In the genomic region with DNA sequence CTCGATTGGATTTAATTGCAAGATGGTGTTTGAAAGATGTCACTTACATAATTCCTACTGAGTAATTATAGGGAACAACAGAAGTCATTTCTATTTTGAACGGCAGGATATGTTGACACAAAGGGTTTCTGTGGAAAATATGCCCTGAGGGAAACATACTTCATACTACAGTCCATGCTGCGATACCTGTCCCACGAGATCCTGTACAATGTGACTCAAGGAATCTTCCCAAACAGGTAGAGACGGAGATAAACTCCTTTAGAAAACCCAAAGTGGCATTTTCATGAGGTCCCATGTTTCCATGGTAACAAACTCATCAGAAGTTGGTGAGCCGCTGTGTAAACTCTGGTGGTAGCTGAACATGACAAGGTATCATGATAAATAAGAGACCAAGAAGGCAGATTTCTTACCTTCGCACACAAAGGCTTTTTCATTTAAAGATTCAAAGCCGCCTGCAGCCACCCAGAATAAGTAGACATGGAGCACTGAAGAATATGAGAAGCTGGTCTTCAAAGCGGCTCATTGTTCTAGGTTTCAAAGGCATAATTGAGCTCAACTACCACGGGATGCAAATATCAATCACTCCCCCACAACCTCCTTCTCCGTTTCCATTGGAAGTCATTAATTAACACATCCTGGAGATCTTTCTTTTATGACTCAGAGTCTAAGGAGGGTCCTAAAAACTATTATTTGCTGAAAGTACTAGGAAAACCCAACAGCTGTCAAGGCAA, we compare ENCODE assay signal across 19 mouse cellular contexts. TPM values are rescaled to one million over a fixed set of nuclear protein-coding genes. Genes with fewer than 3 reads are reported as not detected.
DNase-seq lines count a peak whose midpoint lies in the region; ATAC-seq lines count a peak whose summit lies in the region.
"Had no signal": no experiment of that assay in that cellular context is flagged by ENCODE, and none has a peak within 500 bp of the region (broad histone marks: within the 10 kb centered on the region; RNA-seq: fewer than 3 reads in every experiment).

No protein-coding gene starts in this region.

- no peak overlapping the region for H3K4me2 ChIP-seq in hindbrain, embryonic 11.5 days (replicated peaks; ENCODE audit: low read depth, low read length)
- no peak overlapping the region for H3K4me2 ChIP-seq in hindbrain, embryonic 14.5 days (replicated peaks)
- peak overlapping the region; percentile 21; the same call in 1 of the 2 replicates for H3K4me2 ChIP-seq in lung, embryonic 16.5 days (ENCODE audit: low read depth, low read length)
- no peak overlapping the region for H3K4me2 ChIP-seq in embryonic facial prominence, embryonic 14.5 days (ENCODE audit: low read depth, low read length)
- H3K4me2 ChIP-seq: heart, embryonic 13.5 days; liver, embryonic 12.5 days had no signal

- H3K27ac ChIP-seq in hindbrain, embryonic 11.5 days (ENCODE audit: low read depth, low read length): no peak overlapping the region
- no peak overlapping the region for H3K27ac ChIP-seq in hindbrain, embryonic 14.5 days
- no peak overlapping the region for H3K27ac ChIP-seq in lung, embryonic 16.5 days (ENCODE audit: low read length)
- H3K27ac ChIP-seq in embryonic facial prominence, embryonic 14.5 days (replicated peaks; ENCODE audit: low read depth, low read length): no peak overlapping the region
- H3K27ac ChIP-seq: heart, embryonic 13.5 days; liver, embryonic 12.5 days had no signal

- H3K4me3 ChIP-seq in hindbrain, embryonic 11.5 days (ENCODE audit: low read depth, low read length): no peak overlapping the region
- no peak overlapping the region for H3K4me3 ChIP-seq in hindbrain, embryonic 14.5 days (replicated peaks; ENCODE audit: low read length)
- no peak overlapping the region for H3K4me3 ChIP-seq in lung, embryonic 16.5 days (ENCODE audit: low read length)
- H3K4me3 ChIP-seq in embryonic facial prominence, embryonic 14.5 days (ENCODE audit: low read depth, low read length): no peak overlapping the region
- H3K4me3 ChIP-seq: heart, embryonic 13.5 days; liver, embryonic 12.5 days had no signal

- 60% methylated on average over 11 of the region's 11 CpGs for WGBS in hindbrain, embryonic 11.5 days
- WGBS in hindbrain, embryonic 14.5 days: 50% methylated on average over 11 of the region's 11 CpGs
- WGBS in lung, embryonic 16.5 days: 48% methylated on average over 11 of the region's 11 CpGs
- 60% methylated on average over 11 of the region's 11 CpGs for WGBS in embryonic facial prominence, embryonic 14.5 days

- no peaks in the 10 kb centered on the region for H3K27me3 ChIP-seq in hindbrain, embryonic 11.5 days (ENCODE audit: control insufficient read depth, insufficient read depth, low read length)
- no peaks in the 10 kb centered on the region for H3K27me3 ChIP-seq in hindbrain, embryonic 14.5 days (ENCODE audit: control insufficient read depth, insufficient read depth, low read length)
- H3K27me3 ChIP-seq in lung, embryonic 16.5 days (ENCODE audit: control insufficient read depth, insufficient read depth, low read depth, low read length): no peaks in the 10 kb centered on the region
- no peaks in the 10 kb centered on the region for H3K27me3 ChIP-seq in embryonic facial prominence, embryonic 14.5 days (replicated peaks; ENCODE audit: control insufficient read depth, insufficient read depth, low read length)
- H3K27me3 ChIP-seq: heart, embryonic 13.5 days; liver, embryonic 12.5 days had no signal

- peak; percentile 19 for DNase-seq in embryo, embryonic 10.5 days (ENCODE audit: low spot score)
- no peak for DNase-seq in embryo, embryonic 10 days (ENCODE audit: low spot score)
- DNase-seq in hindbrain, embryonic 11.5 days (ENCODE audit: low spot score): no peak
- no peak for DNase-seq in hindbrain, embryonic 14.5 days (ENCODE audit: low spot score)
- DNase-seq in lung, postnatal 14 days: no peak
- DNase-seq in embryonic facial prominence, embryonic 14.5 days (ENCODE audit: low spot score): peak; percentile 64
- DNase-seq in layer of hippocampus, adult 11-12 months (ENCODE audit: low spot score): no peak
- DNase-seq: adrenal gland, postnatal 25 days; cerebellum, adult 8-10 months; gastrocnemius, postnatal 10 days; heart, adult 18-20 months; heart, postnatal 36 days; kidney, adult 18-20 months; kidney, postnatal 36 days had no signal

- no peaks in the 10 kb centered on the region for H3K9me3 ChIP-seq in hindbrain, embryonic 11.5 days (ENCODE audit: control insufficient read depth, low read length)
- no peaks in the 10 kb centered on the region for H3K9me3 ChIP-seq in hindbrain, embryonic 14.5 days (ENCODE audit: control insufficient read depth, low read length)
- H3K9me3 ChIP-seq in lung, embryonic 16.5 days (ENCODE audit: control insufficient read depth, low read length): no peaks in the 10 kb centered on the region
- no peaks in the 10 kb centered on the region for H3K9me3 ChIP-seq in embryonic facial prominence, embryonic 14.5 days (ENCODE audit: control insufficient read depth, low read length)
- H3K9me3 ChIP-seq: heart, embryonic 13.5 days; liver, embryonic 12.5 days had no signal

- no peaks in the 10 kb centered on the region for H3K36me3 ChIP-seq in hindbrain, embryonic 11.5 days (ENCODE audit: control insufficient read depth, insufficient read depth, low read length)
- H3K36me3 ChIP-seq in hindbrain, embryonic 14.5 days (replicated peaks; ENCODE audit: control insufficient read depth, insufficient read depth): no peaks in the 10 kb centered on the region
- no peaks in the 10 kb centered on the region for H3K36me3 ChIP-seq in lung, embryonic 16.5 days (ENCODE audit: control insufficient read depth, insufficient read depth, low read length)
- no peaks in the 10 kb centered on the region for H3K36me3 ChIP-seq in embryonic facial prominence, embryonic 14.5 days (ENCODE audit: control insufficient read depth, insufficient read depth, low read length)
- H3K36me3 ChIP-seq: heart, embryonic 13.5 days; liver, embryonic 12.5 days had no signal

- H3K9ac ChIP-seq in hindbrain, embryonic 11.5 days (ENCODE audit: low read depth, low read length): no peak overlapping the region
- no peak overlapping the region for H3K9ac ChIP-seq in hindbrain, embryonic 14.5 days
- no peak overlapping the region for H3K9ac ChIP-seq in lung, embryonic 16.5 days (ENCODE audit: low read length)
- H3K9ac ChIP-seq in embryonic facial prominence, embryonic 14.5 days (ENCODE audit: low read depth, low read length): no peak overlapping the region
- H3K9ac ChIP-seq: heart, embryonic 13.5 days; liver, embryonic 12.5 days had no signal

- H3K4me1 ChIP-seq in hindbrain, embryonic 11.5 days (replicated peaks; ENCODE audit: control insufficient read depth, insufficient read depth, low read length): no peaks in the 10 kb centered on the region
- no peaks in the 10 kb centered on the region; the same call in 1 of the 2 replicates for H3K4me1 ChIP-seq in hindbrain, embryonic 14.5 days (replicated peaks; ENCODE audit: control insufficient read depth, insufficient read depth, low read length)
- no peaks in the 10 kb centered on the region for H3K4me1 ChIP-seq in lung, embryonic 16.5 days (replicated peaks; ENCODE audit: control insufficient read depth, insufficient read depth, low read length)
- no peaks in the 10 kb centered on the region for H3K4me1 ChIP-seq in embryonic facial prominence, embryonic 14.5 days (ENCODE audit: control insufficient read depth, insufficient read depth, low read length)
- H3K4me1 ChIP-seq: heart, embryonic 13.5 days; liver, embryonic 12.5 days had no signal

- ATAC-seq in hindbrain, embryonic 11.5 days (ENCODE audit: low FRiP score): peak; percentile 25; the same call in 1 of the 2 replicates
- no peak for ATAC-seq in hindbrain, embryonic 14.5 days (ENCODE audit: low FRiP score)
- ATAC-seq in lung, embryonic 16.5 days (ENCODE audit: low read depth): no peak
- ATAC-seq in embryonic facial prominence, embryonic 14.5 days (ENCODE audit: low read depth): peak; percentile 82; the same call in 1 of the 2 replicates
- ATAC-seq: CD4-positive, CD25-positive, alpha-beta regulatory T cell, adult 4 months; liver, embryonic 12.5 days; Patski had no signal

RNA-seq across cellular contexts. Expression of gene Cpne8, which starts 24.4 kb away (rescaled TPM):
- 7.0 and 10.4 TPM in 2 replicates for polyA plus RNA-seq in hindbrain, embryonic 11.5 days (2014; fragmentation: Nextera tagmentation; extraction: Ambion mirVana)
- polyA plus RNA-seq in hindbrain, embryonic 14.5 days (2014; fragmentation: Nextera tagmentation; extraction: Ambion mirVana): 22.8 and 25.5 TPM in 2 replicates
- 19.7 and 21.5 TPM in 2 replicates for polyA plus RNA-seq in lung, embryonic 16.5 days (2015; fragmentation: Nextera tagmentation; extraction: Ambion mirVana)
- polyA plus RNA-seq in embryonic facial prominence, embryonic 14.5 days (2014; fragmentation: Nextera tagmentation; extraction: Ambion mirVana): 19.5 and 19.9 TPM in 2 replicates

Comparison
In these comparisons a context has a peak if more than half of its experiments do, and no peak if none do; other contexts are left out.
1. DNase-seq: peak in embryo, embryonic 10.5 days (single experiment) and embryonic facial prominence, embryonic 14.5 days (single experiment); none in embryo, embryonic 10 days (single experiment), hindbrain, embryonic 11.5 days (single experiment), hindbrain, embryonic 14.5 days (single experiment), lung, postnatal 14 days (single experiment) and layer of hippocampus, adult 11-12 months (single experiment).
2. ATAC-seq: peak in hindbrain, embryonic 11.5 days (single experiment) and embryonic facial prominence, embryonic 14.5 days (single experiment); none in hindbrain, embryonic 14.5 days (single experiment) and lung, embryonic 16.5 days (single experiment).